Mouse (Mus musculus) splenic B cell, adult 2 months (primary cell): Measurements from ENCODE around the gene Cenpu.
A peak's percentile ranks its signal among the peaks of the same experiment; 100 is the strongest.

Experiments used
- DNase-seq: peaks from one replicate; pipeline ENCODE4 v3.0.0-alpha.2; 2011; ENCODE audit warnings: low read depth, low spot score
- H3K27me3 ChIP-seq: 2 replicates; pipeline ENCODE4 v1.6.1; 2012; ENCODE audit warnings: mild to moderate bottlenecking, low read length, moderate library complexity, mixed read lengths; ENCODE audit not compliant: control insufficient read depth, poor library complexity, insufficient read depth, severe bottlenecking
- H3K36me3 ChIP-seq: 2 replicates; pipeline ENCODE4 v1.6.1; 2012; ENCODE audit warnings: mild to moderate bottlenecking, low read length, moderate library complexity, mixed read lengths; ENCODE audit not compliant: control insufficient read depth, poor library complexity, insufficient read depth, severe bottlenecking

Gene Cenpu

DNA sequence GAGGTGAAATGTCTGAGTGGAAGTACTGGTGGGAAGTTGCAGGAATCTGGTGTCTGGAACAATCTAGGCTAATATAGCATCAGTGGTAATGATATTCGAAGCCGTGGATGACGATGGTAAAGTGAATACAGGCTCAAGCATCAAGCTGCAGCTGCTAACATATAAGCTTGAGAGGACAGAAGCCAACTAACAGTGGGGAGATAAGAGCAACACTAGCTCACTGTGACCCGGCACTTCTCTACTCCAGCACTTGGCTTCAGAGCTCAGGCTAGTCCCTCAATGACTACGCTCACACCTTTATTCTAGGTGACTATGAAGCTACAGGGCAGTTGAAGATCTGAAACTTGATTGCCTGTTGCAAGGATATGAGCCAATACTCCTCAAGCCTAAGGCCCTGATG lies 46.9 kb downstream of the Cenpu start:
- Histone ChIP-seq H3K36me3 (peaks cover 4% of the 10 kb centered on the region; the same call in 1 of the 2 replicates), H3K27me3 (no peaks in the 10 kb centered on the region)
- DNase-seq: no peak

- Histone ChIP-seq H3K27me3 (no peaks in the 10 kb centered on the region), H3K36me3 (peaks cover 4% of the 10 kb centered on the region; the same call in 1 of the 2 replicates)
- no peak for DNase-seq
Observed at GRCm38 (mm10) chr8:46599314-46599904, 47.6 kb downstream of the Cenpu start.

- peaks cover 4% of the 10 kb centered on the region; the same call in 1 of the 2 replicates for H3K36me3 ChIP-seq
- DNase-seq: no peak
Observed at GRCm38 (mm10) chr8:46600959-46601707, 49.3 kb downstream of the Cenpu start.

DNA sequence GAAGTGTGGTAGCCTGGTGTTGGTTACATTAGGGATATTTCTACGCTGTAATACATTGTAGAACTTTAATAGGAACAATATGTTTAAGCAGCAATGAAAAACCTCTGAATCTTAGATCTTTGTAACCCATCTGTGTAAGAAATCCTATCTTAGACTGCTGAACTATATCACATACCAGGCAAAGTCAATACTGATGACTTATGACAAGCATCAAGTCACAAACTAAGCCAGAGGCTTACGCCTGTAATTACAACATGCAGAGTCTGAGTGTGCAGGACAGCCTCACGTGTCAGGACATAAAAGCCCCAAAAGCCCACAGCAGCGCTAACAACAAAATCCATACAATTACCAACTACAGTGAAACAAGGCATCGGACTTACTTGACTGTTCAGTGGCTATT lies 51.8 kb downstream of the Cenpu start:
- DNase-seq: no peak
- peaks cover 14% of the 10 kb centered on the region for H3K36me3 ChIP-seq
- H3K27me3 ChIP-seq: no peaks in the 10 kb centered on the region

More at GRCm38 (mm10) chr8:46600959-46601707, 49.3 kb downstream of the Cenpu start:
- no peaks in the 10 kb centered on the region for H3K27me3 ChIP-seq

GRCm38 (mm10) chr8:46606930-46607329 lies 55.1 kb downstream of the Cenpu start:
- Histone ChIP-seq H3K36me3 (peaks cover 14% of the 10 kb centered on the region), H3K27me3 (no peaks in the 10 kb centered on the region)
- DNase-seq: no peak

- Histone ChIP-seq H3K27me3 (no peaks in the 10 kb centered on the region), H3K36me3 (peaks cover 10% of the 10 kb centered on the region)
- DNase-seq: no peak
Observed at GRCm38 (mm10) chr8:46611557-46611956, 59.7 kb downstream of the Cenpu start.

GRCm38 (mm10) chr8:46612913-46613312 lies 61.1 kb downstream of the Cenpu start:
- no peak for DNase-seq
- Histone ChIP-seq H3K27me3 (no peaks in the 10 kb centered on the region), H3K36me3 (peaks cover 6% of the 10 kb centered on the region; the same call in 1 of the 2 replicates)

- Histone ChIP-seq H3K27me3 (no peaks in the 10 kb centered on the region; the same call in 1 of the 2 replicates), H3K36me3 (peaks cover 3% of the 10 kb centered on the region; the same call in 1 of the 2 replicates)
- no peak for DNase-seq
Observed at GRCm38 (mm10) chr8:46613377-46613776, 61.5 kb downstream of the Cenpu start.

GRCm38 (mm10) chr8:46615936-46616335 lies 64.1 kb downstream of the Cenpu start:
- H3K36me3 ChIP-seq: no peaks in the 10 kb centered on the region
- no peaks in the 10 kb centered on the region; the same call in 1 of the 2 replicates for H3K27me3 ChIP-seq
- no peak for DNase-seq

GRCm38 (mm10) chr8:46616879-46617689 lies 65.3 kb downstream of the Cenpu start, which contains the start of the genes Primpol and Casp3:
Primpol (minus strand) TSS chr8:46617212.
Casp3 (plus strand) TSS chr8:46617291.
- H3K36me3 ChIP-seq: no peaks in the 10 kb centered on the region
- H3K27me3 ChIP-seq: no peaks in the 10 kb centered on the region; the same call in 1 of the 2 replicates
- peak; percentile 98 for DNase-seq

DNA sequence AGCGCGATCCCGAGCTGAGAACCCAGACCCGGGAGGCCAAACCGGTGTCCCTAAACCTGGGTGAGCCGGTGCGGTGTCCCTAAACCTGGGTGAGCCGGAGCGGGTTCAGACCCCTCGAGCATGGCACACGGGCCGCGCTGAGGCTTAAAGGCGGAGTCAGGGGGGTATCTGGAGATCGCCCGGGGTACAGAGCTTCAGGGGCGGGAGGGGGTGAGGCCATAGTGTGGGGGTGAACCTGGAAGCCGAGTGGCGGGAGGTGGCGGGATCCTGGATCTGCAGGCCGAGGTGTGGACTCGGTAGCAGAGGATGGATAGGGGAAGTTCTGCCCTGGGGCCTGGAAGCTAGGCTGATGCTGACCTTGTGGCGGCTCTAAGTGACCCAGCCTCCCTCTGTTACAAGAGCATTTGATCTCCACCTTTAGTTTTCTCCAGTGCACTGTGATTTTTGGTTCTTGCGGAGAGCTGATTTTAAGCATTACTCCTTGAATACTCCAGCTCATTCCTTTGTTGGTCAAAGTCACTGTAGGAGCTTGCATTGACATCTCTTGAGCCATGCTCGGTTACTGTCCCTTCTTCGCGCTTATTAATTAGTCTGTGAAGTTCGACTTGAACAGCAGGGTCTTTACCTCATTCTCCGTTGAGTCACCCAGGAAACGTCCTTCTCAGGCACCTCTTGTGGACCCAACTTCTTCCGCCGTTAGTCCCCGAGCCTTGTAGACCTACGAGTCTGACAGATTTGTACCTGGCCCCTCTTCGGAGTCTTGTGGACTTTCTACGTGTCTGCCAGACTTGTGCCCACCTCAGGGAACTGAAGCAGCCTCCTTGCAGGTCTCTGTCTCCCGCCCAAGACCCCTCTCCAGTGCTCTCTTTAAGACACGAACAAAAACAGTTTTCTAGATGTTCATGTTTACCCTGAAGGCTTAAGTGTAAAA lies 66.1 kb downstream of the Cenpu start:
- DNase-seq: peak; percentile 38
- Histone ChIP-seq H3K27me3 (no peaks in the 10 kb centered on the region; the same call in 1 of the 2 replicates), H3K36me3 (no peaks in the 10 kb centered on the region)

DNA sequence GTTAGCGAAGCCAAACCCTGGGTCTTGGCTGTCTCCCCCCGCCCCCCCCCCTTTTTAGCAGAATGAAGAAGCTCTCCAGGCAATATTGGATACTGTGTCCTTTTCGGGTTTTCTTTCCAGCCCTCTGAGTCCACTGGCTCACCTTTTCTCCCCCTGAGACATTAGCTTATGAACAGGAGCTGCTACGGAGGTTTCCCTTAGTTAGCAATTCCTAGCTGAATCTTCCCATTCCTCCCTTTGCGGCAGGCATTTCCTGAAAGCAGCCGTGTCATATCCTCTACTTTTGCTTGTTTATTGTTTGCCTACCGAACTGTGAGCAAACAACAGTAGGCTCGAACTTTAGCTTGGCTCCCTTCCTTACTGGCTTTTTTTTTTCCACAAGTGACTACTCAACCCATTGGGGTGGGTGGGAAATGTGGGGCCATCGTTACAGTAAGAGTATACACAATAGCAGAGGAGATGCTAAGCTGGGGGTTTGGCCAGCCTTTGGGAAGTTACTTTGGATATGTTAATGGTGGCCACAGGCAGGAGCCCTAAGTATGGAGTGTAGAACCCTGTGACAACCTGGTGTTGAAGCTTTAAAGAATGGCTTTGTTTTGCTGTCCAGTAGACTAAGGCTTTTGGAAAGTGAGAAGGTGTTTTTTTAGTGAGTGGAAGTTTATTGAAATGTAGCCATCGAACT lies 67.0 kb downstream of the Cenpu start:
- DNase-seq: no peak
- H3K27me3 ChIP-seq: no peaks in the 10 kb centered on the region; the same call in 1 of the 2 replicates
- no peaks in the 10 kb centered on the region for H3K36me3 ChIP-seq

GRCm38 (mm10) chr8:46622446-46623270 lies 70.8 kb downstream of the Cenpu start:
- no peaks in the 10 kb centered on the region; the same call in 1 of the 2 replicates for H3K27me3 ChIP-seq
- no peaks in the 10 kb centered on the region for H3K36me3 ChIP-seq
- DNase-seq: no peak
